Mouse (Mus musculus) lung, postnatal 0 days (tissue): ENCODE measurements at regions not wholly inside any gene's neighbourhood (a gene's known extent, or its start where the extent isn't known, plus 50 kb on each side); places are given as distances from the start of the nearest gene placed in this dataset.

Experiments used
- ATAC-seq: fragments of 200-750 bp; cut with Nextera tagmentation; 2 replicates; pipeline ENCODE4 v1.8.0; 2017; ENCODE audit warnings: moderate library complexity
- DNase-seq: peaks from one replicate; pipeline ENCODE4 v3.0.0-alpha.2; 2016; ENCODE audit warnings: low spot score
- H3K27ac ChIP-seq: fragments of 300-500 bp; sonication (generic); 2 replicates; pipeline ENCODE4 v1.5.1; 2014; ENCODE audit warnings: antibody characterized with exemption, mild to moderate bottlenecking, low read length, mixed read lengths
- H3K27me3 ChIP-seq: fragments of 300-500 bp; sonication (generic); replicated peaks from 2 replicates; pipeline ENCODE4 v1.6.1; 2014; ENCODE audit warnings: low read length, mixed read lengths; ENCODE audit not compliant: insufficient read depth
- H3K36me3 ChIP-seq: fragments of 300-500 bp; sonication (generic); 2 replicates; pipeline ENCODE4 v1.6.1; 2014; ENCODE audit warnings: low read length, mixed read lengths; ENCODE audit not compliant: insufficient read depth
- H3K4me1 ChIP-seq: fragments of 300-500 bp; sonication (generic); 2 replicates; pipeline ENCODE4 v1.6.1; 2014; ENCODE audit warnings: antibody characterized with exemption, low read depth, low read length, mixed read lengths; ENCODE audit not compliant: insufficient read depth
- H3K4me2 ChIP-seq: fragments of 300-500 bp; sonication (generic); replicated peaks from 2 replicates; pipeline ENCODE4 v1.6.1; 2014; ENCODE audit warnings: low read depth, mild to moderate bottlenecking, low read length, moderate library complexity, mixed read lengths
- H3K4me3 ChIP-seq: fragments of 300-500 bp; sonication (generic); 2 replicates; pipeline ENCODE4 v1.5.1; 2014; ENCODE audit warnings: low read depth, low read length
- H3K9ac ChIP-seq: fragments of 300-500 bp; sonication (generic); replicated peaks from 2 replicates; pipeline ENCODE4 v1.6.1; 2014; ENCODE audit warnings: low read depth, mild to moderate bottlenecking
- H3K9me3 ChIP-seq: fragments of 300-500 bp; sonication (generic); 2 replicates; pipeline ENCODE4 v1.6.1; 2016; ENCODE audit warnings: low read length, mixed read lengths
- CTCF ChIP-seq: IDR thresholded peaks from 2 replicates; pipeline ENCODE4 v1.5.1; 2016; ENCODE audit warnings: antibody characterized with exemption, mild to moderate bottlenecking
- EP300 ChIP-seq: IDR thresholded peaks from 2 replicates; pipeline ENCODE4 v1.6.1; 2016; ENCODE audit warnings: antibody characterized with exemption, mild to moderate bottlenecking, control low read depth
- WGBS: fragments of 180-500 bp; shearing (Covaris S2); extraction: QIAGEN DNeasy Blood & Tissue Kit; methylation state at CpG from one replicate; pipeline ENCODE4 v1.1.7; 2014; 5-methylcytosine and 5-hydroxymethylcytosine counted together

DNA sequence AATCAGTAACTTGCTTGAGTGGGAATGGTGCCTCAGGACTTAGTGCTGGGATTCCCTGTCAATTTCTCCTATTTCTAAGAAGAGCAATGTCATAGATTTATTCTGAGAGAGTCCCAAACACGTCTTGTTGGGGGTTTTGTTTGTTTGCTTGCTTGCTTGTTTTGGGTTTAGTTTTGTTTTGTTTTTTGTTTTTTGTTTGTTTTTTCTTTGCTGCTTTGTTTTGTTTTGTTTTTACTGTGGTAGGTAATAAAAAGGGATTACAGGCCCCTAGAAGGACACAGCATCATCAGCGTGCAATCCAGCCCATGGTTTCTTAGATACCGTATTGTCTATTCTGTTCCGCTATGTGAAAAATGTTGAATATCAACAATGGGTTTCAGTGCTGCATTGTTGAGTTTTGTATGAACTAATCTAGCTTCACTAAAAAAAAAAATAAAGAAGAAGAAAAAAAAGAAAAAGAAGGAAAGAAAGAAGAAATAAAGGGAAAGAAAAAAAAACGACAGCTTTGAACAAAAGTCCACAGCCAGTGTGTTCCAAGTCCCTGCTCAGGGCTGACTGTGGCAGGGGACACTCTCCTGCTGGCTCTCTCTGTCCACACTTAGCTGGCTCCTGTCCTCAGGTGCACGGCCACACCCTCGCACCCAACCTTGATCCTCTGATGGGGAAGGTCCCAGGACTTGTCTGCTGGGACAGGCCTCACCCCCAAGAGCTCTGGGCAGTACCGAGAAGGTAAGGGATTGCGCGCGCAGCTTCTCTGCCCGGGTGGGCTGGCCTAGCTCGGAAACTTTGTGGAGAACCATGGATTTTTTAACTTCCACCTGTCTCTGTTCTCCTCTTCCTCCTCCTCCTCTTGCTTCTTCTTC is 90.1 kb upstream of the Sox2 start:
- no peaks in the 10 kb centered on the region for H3K9me3 ChIP-seq
- ATAC-seq, result no peak
- H3K36me3 ChIP-seq, result no peaks in the 10 kb centered on the region
- no peak overlapping the region for H3K9ac ChIP-seq
- H3K27me3 ChIP-seq, result no peaks in the 10 kb centered on the region
- TF ChIP-seq CTCF (no peak), EP300 (no peak)
- H3K27ac ChIP-seq, result no peak overlapping the region
- no peak overlapping the region for H3K4me3 ChIP-seq
- no peak for DNase-seq
- H3K4me1 ChIP-seq, result no peaks in the 10 kb centered on the region
- H3K4me2 ChIP-seq, result no peak overlapping the region
- WGBS, result 58% methylated on average over 13 of the region's 13 CpGs

- H3K9ac ChIP-seq, result no peak overlapping the region
- no peaks in the 10 kb centered on the region for H3K4me1 ChIP-seq
- ATAC-seq, result no peak
- no peaks in the 10 kb centered on the region for H3K27me3 ChIP-seq
- no peak overlapping the region for H3K4me3 ChIP-seq
- TF ChIP-seq EP300 (no peak), CTCF (no peak)
- H3K9me3 ChIP-seq, result no peaks in the 10 kb centered on the region
- no peak overlapping the region for H3K4me2 ChIP-seq
- no peak for DNase-seq
- 63% methylated on average over 10 of the region's 10 CpGs for WGBS
- H3K36me3 ChIP-seq, result no peaks in the 10 kb centered on the region
- no peak overlapping the region for H3K27ac ChIP-seq
These were observed 91.2 kb upstream of the Sox2 start for GRCm38 (mm10) chr3:34558821-34559520.

DNA sequence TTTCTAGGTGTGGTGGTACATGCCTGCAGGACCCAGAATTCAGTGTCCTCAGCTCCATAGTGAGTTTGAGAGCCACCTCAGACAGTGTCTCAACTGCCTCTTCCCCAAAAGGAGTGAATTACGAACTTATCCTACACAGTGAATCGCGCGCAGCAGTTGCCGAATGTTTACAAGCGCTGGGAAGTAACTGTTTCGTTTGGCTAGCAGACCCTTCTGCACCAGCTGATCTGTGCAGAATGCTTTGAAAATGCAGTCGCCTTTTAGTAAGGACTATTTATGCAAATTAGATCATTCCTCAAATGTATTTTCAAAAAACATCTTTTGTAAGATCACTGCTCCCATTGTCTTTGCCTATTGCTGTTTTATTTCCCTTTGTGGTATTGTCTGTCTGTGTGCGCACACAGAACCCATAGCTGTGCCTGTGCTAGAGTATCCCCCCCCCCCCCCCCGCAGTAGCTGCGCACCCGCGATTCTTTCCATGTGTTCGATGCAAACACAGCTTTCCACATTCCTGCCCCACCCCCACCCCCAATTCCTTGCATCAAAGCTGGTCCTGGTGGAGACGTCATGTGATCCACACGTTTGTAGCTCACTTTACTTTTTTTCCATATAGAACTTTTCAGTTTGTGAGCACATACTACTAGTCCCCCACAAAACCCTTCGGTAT is 97.5 kb upstream of the Sox2 start:
- Histone ChIP-seq H3K27me3 (no peaks in the 10 kb centered on the region), H3K4me1 (no peaks in the 10 kb centered on the region), H3K27ac (no peak overlapping the region), H3K4me3 (no peak overlapping the region), H3K9ac (no peak overlapping the region), H3K4me2 (no peak overlapping the region), H3K9me3 (no peaks in the 10 kb centered on the region), H3K36me3 (no peaks in the 10 kb centered on the region)
- no peak for ATAC-seq
- DNase-seq, result no peak
- TF ChIP-seq EP300 (no peak), CTCF (no peak)
- 44% methylated on average over 16 of the region's 17 CpGs for WGBS

DNA sequence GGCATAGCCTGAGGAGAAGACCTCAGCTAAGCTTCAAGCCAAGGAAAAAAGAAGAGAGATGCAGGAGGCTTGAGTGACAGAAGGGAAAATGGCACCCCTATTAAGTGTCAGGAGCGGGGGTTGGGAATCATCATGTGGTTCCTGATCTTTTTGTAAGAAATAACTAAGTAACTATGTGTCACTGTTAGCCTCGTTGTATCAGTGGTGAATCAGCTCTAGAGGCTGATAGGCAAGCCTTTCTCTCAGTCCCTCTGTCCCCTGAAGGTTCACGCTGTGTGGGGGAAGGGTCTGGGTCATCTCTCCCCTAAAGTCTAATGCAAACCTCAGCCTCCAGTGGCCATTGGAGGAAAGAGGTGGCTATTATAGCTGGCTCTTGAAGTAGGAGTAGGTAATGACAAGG is 99.1 kb upstream of the Sox2 start:
- no peak overlapping the region for H3K4me3 ChIP-seq
- TF ChIP-seq EP300 (no peak), CTCF (no peak)
- no peak for DNase-seq
- H3K27ac ChIP-seq, result no peak overlapping the region
- WGBS, result 51% methylated on average over 3 of the region's 3 CpGs
- no peak overlapping the region for H3K9ac ChIP-seq
- no peaks in the 10 kb centered on the region for H3K36me3 ChIP-seq
- H3K27me3 ChIP-seq, result no peaks in the 10 kb centered on the region
- no peaks in the 10 kb centered on the region for H3K9me3 ChIP-seq
- no peak overlapping the region for H3K4me2 ChIP-seq
- H3K4me1 ChIP-seq, result no peaks in the 10 kb centered on the region
- ATAC-seq, result no peak

- Histone ChIP-seq H3K9ac (no peak overlapping the region), H3K27me3 (no peaks in the 10 kb centered on the region), H3K9me3 (no peaks in the 10 kb centered on the region), H3K36me3 (no peaks in the 10 kb centered on the region), H3K4me2 (no peak overlapping the region), H3K4me3 (no peak overlapping the region), H3K4me1 (no peaks in the 10 kb centered on the region), H3K27ac (no peak overlapping the region)
- DNase-seq (no peak), ATAC-seq (no peak)
- WGBS, result 79% methylated on average over 12 of the region's 12 CpGs
- no peak for TF ChIP-seq EP300
- TF ChIP-seq CTCF, result no peak
These were observed 100.0 kb upstream of the Sox2 start for GRCm38 (mm10) chr3:34550189-34550588.

- no peak for ATAC-seq
- Histone ChIP-seq H3K27ac (no peak overlapping the region), H3K4me1 (no peaks in the 10 kb centered on the region), H3K9ac (no peak overlapping the region), H3K9me3 (no peaks in the 10 kb centered on the region), H3K36me3 (no peaks in the 10 kb centered on the region), H3K4me3 (no peak overlapping the region), H3K4me2 (no peak overlapping the region), H3K27me3 (no peaks in the 10 kb centered on the region)
- TF ChIP-seq EP300, result no peak
- no peak for TF ChIP-seq CTCF
- WGBS, result 52% methylated on average over 3 of the region's 3 CpGs
- DNase-seq, result no peak
These were observed 117.8 kb upstream of the Sox2 start for GRCm38 (mm10) chr3:34532451-34532850.
